Mouse (Mus musculus) embryonic fibroblast, embryonic 13.5 days (primary cell): ENCODE results near the gene Psmb2. TPM values are rescaled to one million over a fixed set of nuclear protein-coding genes. Genes with fewer than 3 reads are reported as not detected.

Experiments
- H3K27ac ChIP-seq: 2 replicates; pipeline ENCODE4 v1.5.1; 2012; ENCODE audit warnings: low read length, control low read depth, inconsistent platforms; ENCODE audit not compliant: insufficient read depth
- H3K4me1 ChIP-seq: 2 replicates; pipeline ENCODE4 v1.6.1; 2011; ENCODE audit warnings: low read length; ENCODE audit not compliant: control insufficient read depth, insufficient read depth
- H3K4me3 ChIP-seq: 2 replicates; pipeline ENCODE4 v1.5.1; 2011; ENCODE audit warnings: mild to moderate bottlenecking, control low read depth, low read length; ENCODE audit not compliant: insufficient read depth
- CTCF ChIP-seq: IDR thresholded peaks from 2 replicates; pipeline ENCODE4 v1.5.1; 2011; ENCODE audit warnings: mild to moderate bottlenecking, control low read depth, low read length, moderate library complexity, borderline replicate concordance; ENCODE audit not compliant: insufficient read depth
- POLR2A ChIP-seq: IDR thresholded peaks from 2 replicates; pipeline ENCODE4 v1.6.1; 2011; ENCODE audit warnings: low read depth, mild to moderate bottlenecking, control low read depth, low read length, moderate library complexity
- polyA plus RNA-seq: library from polyadenylated mRNA; stranded (reverse); fragments of >200 nt; gene quantifications from 2 replicates; pipeline ENCODE4 v1.2.4, GENCODE M21; 2011; ENCODE audit warnings: low read depth; ENCODE audit not compliant: missing spikeins, insufficient read length

Psmb2 gene
- polyA plus RNA-seq, 1 experiment: 303 TPM

DNA sequence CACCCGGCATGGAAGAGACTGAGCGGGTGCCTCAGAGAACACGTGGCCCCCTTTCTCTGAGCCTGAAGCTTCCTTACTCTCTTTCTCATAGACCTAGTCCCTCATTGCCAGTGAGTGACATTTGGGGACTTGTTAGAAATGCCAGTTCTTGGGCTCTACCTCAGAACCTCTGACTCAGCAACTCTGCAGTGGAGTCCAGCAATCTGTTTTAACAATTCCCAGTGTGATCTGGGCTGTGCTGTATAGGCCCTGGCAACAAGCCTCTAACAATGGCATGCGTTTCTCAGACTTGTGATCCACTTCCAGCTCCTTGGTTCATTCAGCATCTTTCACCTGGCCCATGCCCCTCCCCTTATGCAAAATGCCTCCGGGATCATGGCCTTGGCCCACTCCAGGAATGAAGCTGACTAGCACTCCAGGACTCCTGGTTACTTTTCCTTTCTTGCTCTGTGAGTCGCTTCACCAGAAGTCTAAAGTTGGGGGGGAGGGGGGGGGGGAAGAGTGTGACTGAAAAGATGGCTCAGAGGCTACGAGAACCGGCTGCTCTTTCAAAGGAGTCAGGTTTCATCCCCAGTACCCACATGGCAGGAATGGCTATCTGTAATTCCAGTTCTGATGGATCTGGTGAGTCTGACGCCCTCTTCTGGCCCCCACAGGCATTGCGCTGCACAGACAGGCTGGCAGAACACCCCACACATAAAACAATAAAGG is 62.7 kb downstream of the Psmb2 start:
- Histone ChIP-seq H3K4me3 (no peak overlapping the region), H3K27ac (no peak overlapping the region), H3K4me1 (no peaks in the 10 kb centered on the region)
- no peak for TF ChIP-seq CTCF
- no peak for TF ChIP-seq POLR2A

DNA sequence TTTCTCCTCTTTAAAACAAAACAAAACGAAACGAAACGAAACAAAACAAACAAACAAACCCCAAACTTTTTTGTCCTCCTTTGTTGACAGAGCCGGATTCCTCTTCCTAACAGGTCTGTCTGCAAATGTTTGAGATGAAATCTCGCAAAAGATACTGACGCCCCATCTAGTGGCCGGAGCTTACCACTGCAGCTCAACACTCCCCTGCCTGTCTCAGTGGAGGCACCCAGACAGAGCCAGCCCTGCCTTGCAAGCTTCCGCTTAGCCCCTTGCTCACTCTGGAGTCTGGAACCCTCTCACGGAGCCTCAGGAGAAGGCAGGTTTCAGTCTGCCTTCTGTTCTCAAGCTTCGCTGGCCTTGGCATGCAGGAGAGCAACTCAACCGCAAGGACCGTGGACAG is 64.0 kb downstream of the Psmb2 start:
- no peak overlapping the region for H3K27ac ChIP-seq
- H3K4me1 ChIP-seq: no peaks in the 10 kb centered on the region
- TF ChIP-seq POLR2A (no peak), CTCF (peak; percentile 61)
- H3K4me3 ChIP-seq: no peak overlapping the region

DNA sequence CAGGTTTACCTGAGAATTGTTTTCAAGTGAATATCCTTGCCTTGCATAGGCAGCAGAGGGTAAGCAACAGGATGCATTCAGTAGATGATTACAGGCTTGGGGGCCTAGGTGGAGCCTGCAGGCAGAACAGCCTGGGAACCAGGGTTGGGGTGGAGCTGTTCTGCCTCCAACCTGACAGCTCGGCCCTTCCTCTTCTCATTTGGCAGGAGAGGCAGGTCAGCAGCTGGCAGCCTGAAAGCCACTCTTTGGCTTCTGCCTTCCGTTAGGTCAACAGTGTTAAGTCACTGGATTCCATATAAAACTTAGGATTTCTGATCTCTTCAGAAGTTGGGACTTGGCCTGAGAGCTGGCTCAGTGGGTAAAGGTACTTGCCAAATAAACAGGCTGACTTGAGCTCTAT is 65.5 kb downstream of the Psmb2 start:
- H3K4me3 ChIP-seq: no peak overlapping the region
- no peak overlapping the region for H3K27ac ChIP-seq
- no peaks in the 10 kb centered on the region for H3K4me1 ChIP-seq
- TF ChIP-seq CTCF (no peak), POLR2A (no peak)

GRCm38 (mm10) chr4:126743713-126744112 is 66.3 kb downstream of the Psmb2 start:
- H3K4me3 ChIP-seq: no peak overlapping the region
- TF ChIP-seq POLR2A: no peak
- TF ChIP-seq CTCF: no peak
- no peak overlapping the region for H3K27ac ChIP-seq
- no peaks in the 10 kb centered on the region for H3K4me1 ChIP-seq

GRCm38 (mm10) chr4:126744831-126745230 is 67.4 kb downstream of the Psmb2 start:
- TF ChIP-seq POLR2A: no peak
- no peak for TF ChIP-seq CTCF
- no peaks in the 10 kb centered on the region for H3K4me1 ChIP-seq
- H3K4me3 ChIP-seq: no peak overlapping the region
- H3K27ac ChIP-seq: no peak overlapping the region

GRCm38 (mm10) chr4:126745506-126746193 is 68.2 kb downstream of the Psmb2 start:
- Histone ChIP-seq H3K27ac (no peak overlapping the region), H3K4me3 (no peak overlapping the region), H3K4me1 (no peaks in the 10 kb centered on the region)
- peak; percentile 17; the same call in 1 of the 2 replicates for TF ChIP-seq CTCF
- TF ChIP-seq POLR2A: no peak

GRCm38 (mm10) chr4:126746194-126746840 is 68.9 kb downstream of the Psmb2 start:
- Histone ChIP-seq H3K4me3 (no peak overlapping the region), H3K27ac (no peak overlapping the region), H3K4me1 (no peaks in the 10 kb centered on the region)
- TF ChIP-seq POLR2A (no peak), CTCF (no peak)

DNA sequence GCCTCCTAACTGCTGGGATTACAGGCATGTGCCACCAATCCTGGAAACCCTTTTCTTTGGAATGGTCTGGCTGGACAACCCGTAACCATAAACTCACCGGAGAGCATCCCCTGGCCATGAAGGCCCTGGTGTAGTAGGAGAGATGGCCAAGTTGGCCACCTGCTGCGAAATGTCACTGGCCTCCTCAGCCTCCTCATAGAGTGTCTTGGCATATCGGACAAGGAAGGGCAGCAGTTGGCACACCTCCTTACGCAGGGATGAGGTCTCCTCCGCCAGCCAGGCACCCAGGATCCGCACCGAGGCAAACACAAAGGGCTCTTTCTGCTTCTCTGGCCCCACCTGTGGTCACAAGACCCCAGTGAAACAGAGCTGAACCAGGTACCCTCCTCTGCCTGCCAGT is 71.0 kb downstream of the Psmb2 start:
- TF ChIP-seq CTCF (no peak), POLR2A (no peak)
- H3K27ac ChIP-seq: no peak overlapping the region
- no peaks in the 10 kb centered on the region for H3K4me1 ChIP-seq
- no peak overlapping the region for H3K4me3 ChIP-seq

- no peak overlapping the region for H3K27ac ChIP-seq
- H3K4me1 ChIP-seq: no peaks in the 10 kb centered on the region
- TF ChIP-seq POLR2A: no peak
- no peak for TF ChIP-seq CTCF
- H3K4me3 ChIP-seq: no peak overlapping the region
Measured at GRCm38 (mm10) chr4:126749553-126749952, 72.1 kb downstream of the Psmb2 start.

- peaks cover 3% of the 10 kb centered on the region; the same call in 1 of the 2 replicates for H3K4me1 ChIP-seq
- no peak overlapping the region for H3K4me3 ChIP-seq
- TF ChIP-seq POLR2A (no peak), CTCF (no peak)
- no peak overlapping the region for H3K27ac ChIP-seq
Measured at GRCm38 (mm10) chr4:126750046-126750683, 72.7 kb downstream of the Psmb2 start.
